Mouse (Mus musculus) stomach, adult 2 months (tissue): Measurements from ENCODE around the gene Gm15293. TPM values are rescaled to one million over a fixed set of nuclear protein-coding genes. Genes with fewer than 3 reads are reported as not detected.

Experiments
- polyA plus RNA-seq: library from polyadenylated mRNA; depleted of rRNA; stranded (reverse); fragments of >200 nt; gene quantifications from 2 replicates; pipeline ENCODE4 v1.2.3, GENCODE M21; 2012; rRNA removed

Gene Gm15293
- polyA plus RNA-seq, result not detected in 2 replicates

DNA sequence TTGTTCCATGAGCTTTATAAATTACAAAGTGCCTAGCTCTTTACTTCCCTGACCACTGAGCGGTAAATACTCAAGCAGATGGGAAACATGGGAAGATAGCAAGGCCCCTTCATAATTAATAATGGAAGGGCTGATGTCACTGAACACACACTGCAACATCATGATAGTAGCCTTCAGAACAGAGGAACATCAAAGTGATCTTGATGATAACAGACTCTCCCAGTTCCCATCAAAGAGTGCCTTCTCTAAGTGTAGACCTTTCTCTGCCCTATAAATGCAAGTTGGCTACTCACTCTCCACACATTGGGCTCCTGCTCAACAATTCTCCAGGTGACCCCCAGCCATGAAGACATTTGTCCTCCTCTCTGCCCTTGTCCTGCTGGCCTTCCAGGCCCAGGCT lies at the start of gene Gm15293:
Gene Gm15293 (plus strand): TSS at position 301 of the 400 bp plus-strand sequence.

DNA sequence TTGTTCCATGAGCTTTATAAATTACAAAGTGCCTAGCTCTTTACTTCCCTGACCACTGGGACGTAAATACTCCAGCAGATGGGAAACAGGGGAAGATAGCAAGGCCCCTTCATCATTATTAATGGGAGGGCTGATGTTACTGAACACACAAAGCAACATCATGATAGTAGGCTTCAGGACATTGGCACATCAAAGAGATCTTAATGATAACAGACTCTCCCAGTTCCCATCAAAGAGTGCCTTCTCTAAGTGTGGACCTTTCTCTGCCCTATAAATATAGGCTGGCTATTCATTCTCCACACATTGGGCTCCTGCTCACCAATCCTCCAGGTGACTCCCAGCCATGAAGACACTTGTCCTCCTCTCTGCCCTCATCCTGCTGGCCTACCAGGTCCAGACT lies 39.4 kb upstream of the Gm15293 start, which contains the start of gene Defa22:
Gene Defa22 (plus strand): TSS at position 301 of the 400 bp plus-strand sequence.

DNA sequence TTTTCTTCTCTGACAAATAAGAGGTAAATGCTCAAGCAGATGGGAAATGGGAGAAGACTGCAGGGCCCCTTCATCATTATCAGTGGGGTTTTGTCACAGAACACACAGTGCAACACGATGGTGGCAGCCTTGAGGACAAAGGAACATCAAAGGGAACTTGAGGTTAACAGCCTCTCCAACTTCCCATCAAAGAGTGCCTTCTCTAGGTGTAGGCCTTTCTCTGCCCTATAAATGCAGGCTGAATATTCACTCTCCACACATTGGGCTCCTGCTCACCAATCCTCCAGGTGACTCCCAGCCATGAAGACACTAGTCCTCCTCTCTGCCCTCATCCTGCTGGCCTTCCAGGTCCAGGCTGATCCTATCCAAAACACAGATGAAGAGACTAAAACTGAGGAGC lies 10.0 kb upstream of the Gm15293 start, which contains the start of gene Defa31:
Gene Defa31 (plus strand): TSS at position 301 of the 400 bp plus-strand sequence.

Other genes with a start within 250 kb of the Gm15293 start
- gene Defa21, start 176.0 kb upstream of the Gm15293 start, polyA plus RNA-seq, result not detected in 2 replicates
- not detected in 2 replicates for gene Defa23, start 146.5 kb upstream of the Gm15293 start, polyA plus RNA-seq
- not detected in 2 replicates for gene Defa35, start 136.5 kb upstream of the Gm15293 start, polyA plus RNA-seq
- gene Defa25, start 117.1 kb upstream of the Gm15293 start, polyA plus RNA-seq, result not detected in 2 replicates
- not detected in 2 replicates for gene Gm14851, start 105.5 kb upstream of the Gm15293 start, polyA plus RNA-seq
- not detected in 2 replicates for gene Defa30, start 66.9 kb upstream of the Gm15293 start, polyA plus RNA-seq
- not detected in 2 replicates for gene Defa22, start 39.3 kb upstream of the Gm15293 start, polyA plus RNA-seq
- gene Defa31, start 9.9 kb upstream of the Gm15293 start, polyA plus RNA-seq, result not detected in 2 replicates
- gene Gm15292, start 48.2 kb downstream of the Gm15293 start, polyA plus RNA-seq, result not detected in 2 replicates
- not detected in 2 replicates for gene Defa27, start 114.0 kb downstream of the Gm15293 start, polyA plus RNA-seq
- not detected in 2 replicates for gene Defa29, start 125.5 kb downstream of the Gm15293 start, polyA plus RNA-seq
- not detected in 2 replicates for gene Defa2, start 177.0 kb downstream of the Gm15293 start, polyA plus RNA-seq
- not detected in 2 replicates for gene Defa33, start 190.2 kb downstream of the Gm15293 start, polyA plus RNA-seq
- gene Defa36, start 225.8 kb downstream of the Gm15293 start, polyA plus RNA-seq, result not detected in 2 replicates